Mouse (Mus musculus): ENCODE measurements at regions not wholly inside any gene's neighbourhood (a gene's known extent, or its start where the extent isn't known, plus 50 kb on each side); places are given as distances from the start of the nearest gene placed in this dataset.

- no peak for TF ChIP-seq CTCF (conservative IDR thresholded peaks at IDR 0.05; ENCODE audit: insufficient read depth, insufficient read length, low read depth, low read length)
- TF ChIP-seq POLR2A (IDR thresholded peaks at IDR 0.05; ENCODE audit: low read depth, low read length), result no peak
Measured at GRCm38 (mm10) chr1:157011226-157011625, 71.8 kb upstream of the Ralgps2 start.

Data from kidney, adult 2 months (tissue).